Mouse (Mus musculus) cortical plate, adult 2 months (tissue): ENCODE results near the gene Dnajc16.

ENCODE experiments used
- CTCF ChIP-seq: fragments of 200-500 bp; IDR thresholded peaks from 2 replicates; pipeline ENCODE4 v1.5.1; 2011; ENCODE audit warnings: mild to moderate bottlenecking, control low read depth, low read length; ENCODE audit not compliant: insufficient read depth; ENCODE audit errors: extremely low read depth
- POLR2A ChIP-seq: fragments of 200-500 bp; IDR thresholded peaks from 2 replicates; pipeline ENCODE4 v1.6.1; 2011; ENCODE audit warnings: mild to moderate bottlenecking, low read length, control low read depth; ENCODE audit not compliant: insufficient read depth; ENCODE audit errors: extremely low read depth

GRCm38 (mm10) chr4:141787046-141787445 is 3.7 kb downstream of the Dnajc16 start:
- no peak for TF ChIP-seq CTCF
- TF ChIP-seq POLR2A, result no peak
